Mouse (Mus musculus) olfactory bulb, adult 2 months (tissue): ENCODE measurements around the gene Prkn.

ENCODE experiments used
- CTCF ChIP-seq: fragments of 200-500 bp; IDR thresholded peaks from 2 replicates; pipeline ENCODE4 v1.5.1; 2012; ENCODE audit warnings: low read depth, mild to moderate bottlenecking, low read length, moderate library complexity; ENCODE audit not compliant: insufficient read depth
- POLR2A ChIP-seq: fragments of 200-500 bp; IDR thresholded peaks from 2 replicates; pipeline ENCODE4 v1.6.1; 2012; ENCODE audit warnings: mild to moderate bottlenecking, low read depth, low read length, moderate library complexity; ENCODE audit not compliant: insufficient read depth

DNA sequence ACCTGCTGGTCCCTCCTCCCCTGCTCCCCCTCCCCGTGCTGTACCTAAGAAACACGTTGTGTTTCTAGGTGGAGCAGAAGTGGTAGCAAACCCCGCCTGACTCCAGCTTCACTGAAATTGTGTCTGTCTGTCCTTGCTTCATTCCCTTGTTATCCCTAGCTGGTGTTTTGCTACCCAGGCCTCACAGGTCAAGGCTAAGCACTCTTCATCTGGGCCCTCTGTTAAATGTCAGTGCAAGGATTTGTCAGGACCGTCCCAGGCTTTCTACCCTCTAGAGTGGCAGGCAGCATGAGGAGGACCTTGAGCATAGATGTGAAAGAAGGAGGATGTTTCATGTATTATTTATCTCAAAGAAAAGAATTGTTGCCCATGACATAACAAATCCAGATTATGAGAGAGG, 388.8 kb downstream of the Prkn start:
- TF ChIP-seq POLR2A (no peak), CTCF (no peak)
